Mouse (Mus musculus): ENCODE data around the gene Trp53i13.

Trp53i13 gene

DNA sequence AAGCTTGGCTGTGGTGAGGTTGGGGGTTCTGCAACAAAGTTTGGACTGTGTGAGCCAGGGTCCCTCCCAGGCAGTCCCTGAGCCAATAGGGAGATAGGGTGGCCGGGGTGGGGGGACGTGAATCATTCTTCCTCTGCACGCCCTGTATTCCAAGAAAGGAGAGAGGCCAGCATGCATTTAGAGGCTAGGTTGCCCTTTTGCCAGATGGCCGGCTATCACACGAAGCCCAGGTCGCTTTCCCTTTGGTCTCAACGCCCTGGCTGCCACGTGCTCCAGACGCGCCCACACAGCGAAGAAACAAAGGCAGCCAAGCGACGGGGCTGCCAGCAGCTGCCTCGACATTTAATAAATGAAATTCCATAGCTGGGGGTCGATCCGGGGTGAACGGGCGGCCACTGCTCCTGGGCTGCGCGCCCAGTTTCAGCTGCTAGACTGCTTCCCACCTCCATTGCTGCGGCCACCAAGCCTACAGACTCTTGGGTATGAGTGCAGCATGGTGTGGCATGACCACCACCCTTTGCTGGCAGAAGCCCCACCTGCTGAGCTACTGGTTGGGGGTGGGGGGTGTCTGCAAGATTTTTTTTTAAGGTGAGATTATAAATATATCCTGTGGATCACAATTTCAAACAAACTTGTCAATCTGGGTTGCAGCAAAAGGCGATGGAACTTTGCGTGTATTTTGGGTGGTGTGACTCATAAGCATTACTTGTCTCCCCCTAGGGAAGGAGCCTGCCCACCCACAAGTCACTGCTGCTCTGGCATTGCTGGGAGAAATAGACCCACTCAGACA is 24.1 kb downstream of the Trp53i13 start:
- peak in 1 of 2 experiments; percentile 67 for DNase-seq

DNA sequence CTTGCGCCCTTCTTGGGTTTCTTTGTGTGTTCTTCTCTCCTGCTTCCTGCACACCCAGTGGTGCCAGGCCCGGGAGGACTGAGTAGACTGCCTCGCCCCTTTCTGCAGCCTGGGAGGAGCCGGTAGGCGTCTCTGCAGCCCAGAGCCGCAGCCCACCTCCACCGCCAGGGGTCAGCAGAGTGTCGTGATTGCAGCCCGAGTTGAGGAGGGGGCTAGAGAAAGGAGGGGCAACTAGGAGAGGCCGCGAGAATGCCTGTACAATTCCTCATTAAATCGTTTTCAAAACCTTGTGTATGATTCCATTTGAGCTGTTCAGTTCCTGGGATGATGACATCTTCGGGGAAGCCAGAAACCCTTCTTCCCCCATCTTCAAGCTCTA is 24.7 kb downstream of the Trp53i13 start:
- peak; percentile 87 to 94 for DNase-seq

DNA sequence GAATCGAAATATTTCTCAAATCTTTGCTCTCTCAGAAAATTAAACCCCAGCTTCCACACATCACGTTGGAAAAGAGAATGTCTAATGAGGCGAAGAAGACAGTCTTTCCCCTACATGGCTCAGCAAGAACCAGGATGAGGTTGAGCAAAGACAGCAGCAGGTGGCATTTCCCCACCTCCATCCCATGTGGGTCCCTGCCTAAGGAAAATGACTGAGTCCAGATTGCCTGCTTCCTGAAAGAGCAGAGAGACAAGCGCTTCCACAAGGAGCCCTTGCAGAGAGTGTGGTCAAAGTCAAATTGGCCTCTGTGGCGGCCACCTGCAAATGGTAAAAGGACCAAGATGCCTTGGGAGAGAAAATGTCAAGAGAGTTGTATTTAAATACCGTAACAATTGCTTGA is 25.3 kb downstream of the Trp53i13 start:
- no peak for DNase-seq

DNA sequence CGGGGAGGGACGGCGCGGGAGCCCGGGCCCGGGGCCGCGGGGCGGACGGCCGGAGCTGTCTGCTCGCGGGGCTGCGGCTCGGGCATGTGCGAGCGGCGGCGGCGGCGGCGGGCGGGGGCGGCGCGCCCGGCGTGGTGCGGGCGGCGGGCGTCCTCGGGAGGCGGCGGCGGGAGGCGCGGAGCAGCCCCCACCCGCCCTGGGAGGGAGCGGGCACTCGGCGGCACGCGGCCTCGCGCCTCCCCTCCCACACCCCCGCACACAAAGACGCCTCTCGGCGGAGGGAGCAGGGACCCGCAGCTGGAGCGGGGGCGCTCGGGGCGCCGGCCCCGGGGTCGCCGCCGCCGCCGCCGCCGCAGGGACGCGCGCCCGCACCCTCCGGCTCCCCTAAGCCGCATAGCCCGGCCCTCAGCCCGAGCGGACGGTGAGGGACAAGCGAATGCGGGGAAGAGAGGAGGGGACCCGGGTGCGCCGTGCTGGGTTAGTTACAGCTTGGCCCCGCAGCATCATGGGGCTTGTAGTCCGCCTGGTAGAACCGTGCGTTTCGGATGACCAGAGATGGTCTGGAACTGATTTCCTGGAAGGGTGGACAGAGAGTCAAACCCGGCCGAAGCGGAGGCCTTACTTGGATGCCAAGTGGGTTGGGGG is 26.1 kb downstream of the Trp53i13 start, which contains the start of gene Ankrd13b:
Gene Ankrd13b (minus strand): TSS at position 88 of the 645 bp plus-strand sequence.
- DNase-seq = peak; percentile 82 to 88

DNA sequence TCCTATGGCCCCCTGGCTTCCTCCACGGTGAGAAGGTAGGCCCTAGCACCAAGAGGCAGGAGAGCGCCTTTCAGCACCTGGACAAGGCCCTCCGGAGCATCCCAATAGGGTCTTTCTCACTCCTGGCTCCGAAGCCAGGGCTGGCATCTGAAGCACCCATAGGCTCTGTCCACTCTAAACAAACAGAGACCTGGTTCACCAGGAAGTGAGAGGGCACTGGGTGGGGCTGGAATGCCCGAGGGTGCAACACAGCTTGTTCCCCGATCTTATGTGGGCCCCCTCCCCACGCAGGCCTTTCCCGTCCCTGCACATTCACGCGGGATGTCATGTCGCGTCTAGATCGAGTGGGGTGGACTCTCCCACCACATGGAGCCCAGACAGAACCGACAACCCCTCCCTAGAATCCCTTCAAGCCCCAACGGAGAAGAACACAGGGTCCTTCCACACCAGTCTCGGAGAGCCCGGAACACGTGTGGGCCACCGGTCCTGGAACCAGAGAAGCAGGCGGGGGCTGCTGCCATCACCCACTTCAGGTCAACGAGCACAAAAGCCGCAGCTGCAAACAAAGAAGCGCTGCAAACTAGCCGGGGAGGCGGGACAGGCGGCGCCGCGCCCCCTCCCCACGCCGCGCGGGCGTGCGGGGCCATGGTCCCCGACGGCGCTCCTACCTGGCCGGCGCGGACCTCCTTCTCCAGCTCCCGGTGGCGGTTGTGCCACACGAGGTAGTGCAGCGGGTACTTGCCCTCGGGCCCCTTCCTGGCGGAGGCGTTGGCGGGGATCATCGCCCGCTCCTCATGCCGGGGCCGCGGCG is 26.8 kb downstream of the Trp53i13 start:
- no peak for DNase-seq

DNA sequence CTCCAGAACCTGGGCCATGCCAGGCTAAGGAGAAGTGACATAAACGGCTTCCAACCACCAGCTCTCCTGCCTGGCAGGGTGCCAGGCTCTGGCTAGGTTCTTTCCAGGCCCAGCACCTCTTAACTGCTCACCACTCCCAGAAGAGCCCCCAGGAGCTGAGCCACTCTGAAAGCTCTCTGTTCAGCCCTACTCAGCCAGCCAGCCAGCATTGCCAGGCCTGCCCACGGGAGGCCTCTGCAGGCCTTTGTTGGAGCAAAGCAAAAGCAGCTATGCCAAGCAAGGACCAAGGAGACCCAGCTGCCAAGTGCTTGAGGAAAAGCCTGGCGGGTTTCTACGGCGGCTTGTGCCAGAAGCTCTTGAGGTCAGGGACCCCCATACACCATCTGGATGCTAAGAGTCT is 29.0 kb downstream of the Trp53i13 start:
- peak in 1 of 2 experiments; percentile 54 for DNase-seq

DNA sequence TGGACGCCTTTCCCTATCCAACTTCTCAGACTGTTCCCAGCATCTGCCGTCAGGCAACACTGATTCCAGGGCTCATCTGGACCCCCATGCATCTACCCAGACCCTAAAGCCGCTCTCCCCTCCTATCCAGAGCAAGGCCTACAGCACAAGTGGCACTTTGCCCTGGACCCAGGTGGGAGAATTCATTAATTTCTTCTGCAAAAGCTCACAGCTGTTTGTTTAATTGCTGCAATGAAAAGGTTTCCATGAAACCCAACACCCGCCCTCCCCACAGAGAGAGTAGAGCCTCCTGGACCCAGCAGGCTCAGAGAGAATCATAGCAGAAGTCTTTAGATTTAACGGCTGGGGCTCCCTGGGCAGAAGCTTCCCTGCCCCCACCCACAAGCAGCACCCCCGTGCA is 30.6 kb downstream of the Trp53i13 start:
- DNase-seq = no peak

DNA sequence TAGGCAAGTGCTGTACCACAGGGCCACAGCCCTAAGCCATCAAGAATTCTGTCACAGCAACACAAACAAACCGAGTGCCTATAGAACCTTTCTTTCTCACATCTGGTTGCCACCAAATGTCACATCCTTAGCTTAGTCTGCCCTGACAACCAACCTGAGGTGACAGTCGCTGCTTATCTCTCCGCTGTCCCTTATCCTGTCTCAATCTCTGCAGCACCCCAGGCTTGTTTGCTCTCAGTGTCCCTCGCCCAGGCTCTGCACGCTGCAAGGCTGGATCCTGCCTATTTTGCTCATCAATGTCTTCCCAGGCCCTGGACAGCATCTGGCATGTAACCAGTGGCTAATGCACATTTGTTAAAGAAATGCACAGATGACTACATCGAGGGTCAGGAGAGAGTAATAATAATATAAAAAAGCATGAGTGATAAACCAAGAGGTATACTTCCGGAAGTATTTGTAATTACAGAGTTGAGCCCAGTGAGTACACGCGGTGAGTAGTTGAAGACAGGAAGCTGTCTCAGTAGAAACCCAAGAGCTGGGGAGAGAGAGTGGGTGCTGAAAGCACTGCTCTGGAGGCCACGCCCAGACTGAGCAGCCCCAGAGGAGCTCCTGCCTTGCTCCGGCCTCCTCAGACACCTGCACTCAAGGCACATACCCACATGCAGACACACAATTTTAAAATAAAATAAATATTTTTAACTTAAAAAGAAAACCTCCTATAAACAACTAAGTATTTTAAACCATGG is 32.1 kb downstream of the Trp53i13 start:
- DNase-seq = no peak

DNA sequence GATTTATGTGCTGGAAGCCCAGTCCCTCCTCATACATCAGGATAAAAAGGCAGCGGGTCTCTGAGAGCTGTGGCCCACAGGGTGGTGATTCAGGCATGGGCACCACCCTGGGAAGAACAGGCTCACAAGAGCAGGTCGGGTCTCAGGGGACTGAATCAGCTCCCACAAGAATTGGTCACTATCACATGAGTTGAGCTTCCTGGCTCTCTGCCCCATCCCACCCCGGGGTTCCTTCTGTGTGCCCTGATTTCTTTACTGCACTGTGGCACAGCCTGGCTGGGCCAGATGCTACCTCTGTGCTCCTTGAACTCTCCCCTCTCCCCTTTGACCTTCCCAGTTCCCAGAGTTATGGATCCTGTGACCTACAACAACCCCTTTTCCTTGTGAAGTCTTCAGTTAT is 32.7 kb downstream of the Trp53i13 start:
- DNase-seq = no peak

DNA sequence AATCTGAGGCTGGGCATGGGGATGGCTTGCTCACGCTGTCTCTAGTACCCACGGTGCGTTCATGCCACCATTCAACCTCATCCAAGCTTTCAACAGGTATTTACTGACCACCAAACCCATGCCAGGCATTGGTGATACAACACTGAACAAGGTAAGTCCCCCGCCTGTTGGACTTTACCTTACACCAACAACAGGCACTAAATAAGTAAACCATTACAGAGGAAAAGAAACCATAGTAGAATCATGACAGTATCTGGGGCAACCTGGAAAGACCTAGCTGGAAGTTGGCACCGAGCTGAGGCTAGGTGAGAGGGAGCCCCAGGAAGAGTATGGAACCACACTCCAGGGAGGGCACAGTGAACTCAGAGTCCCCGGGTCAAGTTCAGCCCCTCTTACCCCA is 38.9 kb downstream of the Trp53i13 start:
- DNase-seq = peak in 1 of 2 experiments; percentile 44

DNA sequence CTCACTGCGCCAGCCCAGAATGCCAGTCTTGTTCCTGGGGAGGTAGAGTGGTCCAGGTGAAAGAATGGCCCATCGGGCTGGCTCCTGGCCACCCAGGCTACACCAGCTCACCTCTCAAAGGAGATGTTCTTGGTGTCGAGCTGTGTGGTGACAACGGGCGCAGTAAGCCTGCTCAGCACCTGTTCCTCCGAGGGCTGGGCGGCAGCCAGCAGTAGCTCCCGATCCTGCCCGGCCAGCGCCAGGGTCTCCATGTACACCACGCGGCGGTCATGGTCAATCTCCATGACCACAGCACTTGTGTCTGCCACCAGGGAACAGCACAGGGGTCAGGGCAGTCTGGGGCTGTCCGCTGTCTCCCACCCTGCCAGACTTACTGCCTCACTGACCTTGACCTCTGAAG is 39.6 kb downstream of the Trp53i13 start:
- no peak for DNase-seq

DNA sequence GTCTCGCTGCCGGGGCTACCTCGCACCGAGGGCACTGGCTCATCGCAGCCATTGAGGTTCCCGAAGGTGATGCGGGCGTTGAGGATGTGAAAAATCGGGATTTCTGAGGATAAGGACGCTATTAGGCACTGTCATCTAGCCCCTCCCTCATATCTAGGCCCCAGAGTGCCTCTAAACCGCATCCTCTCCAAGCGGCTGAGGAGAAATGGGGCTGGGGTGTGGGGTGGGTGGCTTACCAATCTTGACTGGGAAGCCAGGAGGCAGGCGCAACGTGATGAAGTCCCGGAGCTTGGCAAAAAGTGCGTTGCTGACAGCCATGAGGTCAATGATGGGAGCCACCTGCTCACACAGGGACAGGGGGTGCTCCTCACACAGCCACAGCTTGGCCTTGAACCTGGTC is 43.0 kb downstream of the Trp53i13 start:
- DNase-seq = no peak

DNA sequence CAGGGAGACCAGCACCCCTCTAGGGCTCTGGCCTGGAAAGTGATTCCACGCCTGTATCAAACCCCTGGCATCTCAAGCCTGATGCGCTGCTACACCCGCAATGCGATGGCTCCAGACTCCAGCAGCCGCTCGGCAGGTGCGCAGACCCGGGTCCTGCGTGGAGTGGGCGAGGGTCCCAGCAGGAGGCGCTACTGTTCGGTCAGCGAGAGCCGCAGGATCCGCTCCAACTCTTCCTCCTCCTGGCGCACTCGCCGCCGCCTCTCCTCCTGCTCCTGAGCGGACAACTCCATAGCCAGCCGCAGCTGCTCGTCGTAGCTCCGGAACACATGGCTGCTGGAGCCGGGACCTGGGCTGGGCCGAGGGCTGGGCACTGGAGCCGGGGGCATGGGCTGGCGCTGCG is 44.4 kb downstream of the Trp53i13 start:
- no peak for DNase-seq

DNA sequence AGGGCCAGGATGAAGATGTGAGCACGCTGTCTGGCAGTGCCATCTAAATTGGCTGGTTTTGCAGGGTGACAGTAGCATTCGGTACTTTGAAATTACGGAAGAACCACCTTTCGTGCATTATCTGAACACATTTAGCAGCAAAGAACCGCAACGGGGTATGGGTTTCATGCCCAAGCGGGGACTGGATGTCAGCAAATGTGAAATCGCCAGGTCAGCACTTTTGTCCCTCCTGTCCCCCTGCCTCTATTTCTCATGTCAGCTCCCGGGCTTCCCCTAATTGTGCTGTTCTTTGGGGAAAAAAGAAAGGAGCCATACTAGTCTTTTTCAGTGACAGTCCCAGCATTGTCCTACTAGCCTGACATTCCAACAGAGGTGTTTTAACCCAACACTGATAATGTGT is 47.4 kb downstream of the Trp53i13 start:
- no peak for DNase-seq

DNA sequence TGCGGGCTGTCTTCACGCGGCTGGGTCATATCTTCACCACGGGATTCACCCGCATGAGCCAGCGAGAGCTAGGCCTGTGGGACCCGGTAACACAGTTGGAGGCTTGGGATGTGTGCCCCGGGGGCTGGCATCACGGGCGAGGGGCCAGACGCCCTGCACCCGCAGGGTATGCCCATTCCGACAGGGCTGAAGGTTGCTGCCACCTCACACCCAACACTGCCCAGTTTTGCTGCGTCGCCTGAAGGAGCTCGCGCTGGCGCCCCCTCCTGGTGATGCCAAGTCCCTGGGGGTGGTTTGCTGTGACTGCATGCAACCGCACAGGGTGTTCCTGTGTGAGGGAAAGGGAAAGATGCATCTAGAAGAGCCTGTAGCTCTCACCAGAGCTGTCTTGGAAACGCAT is 48.0 kb downstream of the Trp53i13 start:
- peak; percentile 79 to 93 for DNase-seq

DNA sequence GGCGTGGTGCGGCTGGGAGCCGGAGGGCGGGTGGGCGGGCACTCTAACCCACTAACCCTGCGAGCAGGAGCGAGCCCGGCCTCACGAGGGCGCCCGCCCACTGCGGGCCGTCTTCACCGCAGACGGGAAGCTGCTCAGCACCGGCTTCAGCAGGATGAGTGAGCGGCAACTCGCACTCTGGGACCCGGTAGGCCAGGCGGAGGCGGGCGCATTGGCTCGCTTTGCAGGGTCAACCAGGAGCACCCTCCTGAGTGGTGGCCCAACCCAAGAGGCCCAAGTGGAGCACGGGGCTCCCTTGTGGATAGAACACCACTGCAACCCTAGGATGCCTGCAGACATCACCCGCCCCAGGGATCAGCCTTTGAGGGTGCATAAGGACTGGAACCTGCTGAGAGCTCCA is 48.6 kb downstream of the Trp53i13 start:
- peak; percentile 85 to 93 for DNase-seq

DNA sequence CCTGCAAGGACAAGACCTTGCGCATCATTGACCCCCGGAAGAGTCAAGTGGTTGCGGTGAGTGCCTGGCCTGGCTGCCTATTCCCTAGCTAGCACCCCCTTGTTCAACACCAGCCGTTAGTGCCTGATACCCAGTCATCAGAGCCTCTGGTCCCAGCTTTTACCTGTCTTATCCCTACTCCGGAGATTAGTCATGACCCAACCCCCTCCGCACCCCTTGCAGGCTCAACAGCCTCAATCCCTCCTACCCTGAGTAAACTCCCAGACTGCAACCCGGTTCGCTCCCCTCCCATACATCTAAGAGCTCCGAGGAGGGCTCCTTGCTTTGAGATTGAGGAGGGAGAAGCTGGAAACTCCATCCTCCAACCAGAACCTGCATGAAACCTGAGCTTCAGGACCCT is 49.2 kb downstream of the Trp53i13 start:
- no peak for DNase-seq

DNA sequence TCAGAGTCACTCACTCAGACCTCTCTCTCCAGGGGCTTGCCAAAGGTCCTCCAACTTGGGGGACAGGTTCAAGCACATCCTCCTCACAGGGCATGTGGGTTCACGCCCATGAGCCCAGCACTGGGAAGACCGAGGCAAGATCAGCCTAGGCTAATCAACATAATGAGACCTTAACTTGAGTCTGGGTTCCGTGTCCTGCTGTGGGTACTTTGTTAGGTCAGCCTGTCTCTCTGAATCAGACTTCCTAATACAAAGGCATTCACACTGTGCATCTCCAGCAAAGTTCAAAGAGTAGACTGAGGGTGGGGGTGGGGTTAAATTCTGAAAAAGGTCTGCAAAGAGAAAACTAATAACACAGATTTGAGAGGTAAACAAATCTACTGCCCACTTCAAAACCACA is 50.7 kb downstream of the Trp53i13 start:
- no peak for DNase-seq

DNA sequence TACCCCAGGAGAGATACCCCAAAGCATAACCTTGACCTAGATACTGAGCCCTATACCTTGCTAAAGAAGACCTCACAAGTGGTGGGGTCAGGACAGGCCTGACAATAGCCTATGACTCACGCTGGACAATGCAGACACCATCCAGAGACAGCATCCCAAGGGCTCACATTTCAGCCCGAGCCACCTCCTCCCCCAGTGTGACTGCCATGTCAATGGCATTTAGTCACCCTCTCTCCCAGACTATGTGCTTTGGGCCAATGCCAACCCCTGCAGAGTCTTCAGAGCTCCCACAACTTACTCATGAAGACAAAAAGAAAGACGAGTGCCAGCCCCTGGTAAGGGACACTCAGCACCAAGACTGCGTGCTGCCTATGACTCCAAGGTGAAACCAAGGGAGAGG is 51.1 kb downstream of the Trp53i13 start:
- no peak for DNase-seq

DNA sequence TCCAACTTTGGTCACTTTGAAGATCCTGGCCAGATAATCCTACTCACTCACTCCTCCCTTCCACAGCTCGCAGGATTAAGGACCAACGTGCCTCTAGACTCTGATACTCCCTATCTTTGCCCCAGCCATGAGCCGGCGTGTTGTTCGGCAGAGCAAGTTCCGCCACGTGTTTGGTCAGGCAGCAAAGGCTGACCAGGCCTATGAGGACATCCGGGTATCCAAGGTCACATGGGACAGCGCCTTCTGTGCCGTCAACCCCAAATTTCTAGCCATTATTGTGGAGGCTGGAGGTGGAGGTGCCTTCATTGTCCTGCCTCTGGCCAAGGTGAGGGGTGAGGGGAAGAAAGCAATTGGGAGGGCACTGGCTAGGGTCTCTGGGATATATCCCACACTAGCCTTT is 52.0 kb downstream of the Trp53i13 start:
- DNase-seq = no peak

DNA sequence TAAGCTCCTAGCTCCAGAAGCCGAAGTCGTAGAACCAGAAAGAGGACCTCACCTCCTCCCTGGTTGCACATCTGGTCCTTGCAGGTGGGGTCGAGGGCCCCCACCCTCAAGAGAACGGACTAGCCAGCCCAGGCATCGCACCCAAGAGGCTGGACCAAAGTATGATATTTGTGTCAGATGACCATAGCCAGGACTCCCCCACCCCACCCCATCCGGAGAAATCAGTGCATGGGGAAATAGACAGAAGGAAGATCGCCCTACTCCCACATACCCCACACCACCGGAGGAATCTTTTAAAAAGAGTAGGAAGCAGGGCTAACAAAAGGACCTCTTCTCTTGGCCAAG is 52.7 kb downstream of the Trp53i13 start:
- no peak for DNase-seq

DNA sequence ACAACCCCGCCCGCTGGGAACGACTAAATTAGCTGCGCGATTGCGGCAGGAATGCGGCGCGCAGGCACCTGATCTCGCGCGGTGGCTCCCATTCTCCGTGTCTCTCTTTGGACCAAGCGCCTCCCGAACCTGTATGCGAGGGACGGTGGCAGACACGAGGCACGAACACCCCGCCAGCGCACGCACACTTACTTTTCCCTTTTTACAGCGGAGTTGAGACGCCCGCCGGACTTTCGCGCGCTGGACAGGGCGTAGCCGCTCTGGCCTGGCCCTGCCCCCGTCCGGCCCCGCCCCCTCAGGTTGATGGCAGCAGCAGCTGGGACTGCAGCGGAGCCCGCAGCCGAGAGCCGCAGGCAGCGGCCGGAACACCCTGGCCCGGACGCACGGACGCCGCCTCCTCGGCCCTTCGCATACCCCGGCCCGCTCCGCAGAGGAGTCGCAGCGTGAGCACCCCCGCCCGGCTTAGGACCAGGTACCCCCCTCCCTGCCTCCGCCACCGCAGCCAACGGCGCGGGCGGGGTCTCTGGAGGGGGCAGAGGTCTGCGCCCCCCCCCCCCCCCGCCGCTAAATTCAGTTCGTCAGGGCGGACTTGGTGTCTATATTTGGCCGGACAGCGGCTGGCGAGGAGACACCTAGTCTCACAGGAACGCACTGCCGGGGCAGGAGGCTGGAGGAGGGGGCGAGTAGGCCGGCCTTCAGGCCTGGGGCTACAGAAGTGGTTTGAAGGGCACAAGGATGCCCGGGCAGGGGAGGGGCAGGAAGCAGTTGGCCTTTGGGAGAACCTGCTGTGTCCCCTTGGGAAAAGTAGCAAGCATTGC is 53.3 kb downstream of the Trp53i13 start, which contains the start of gene Coro6:
Gene Coro6 (plus strand): TSS at position 129 of the 818 bp plus-strand sequence.
- peak; percentile 87 to 96 for DNase-seq
